Mouse (Mus musculus) hindbrain, postnatal 0 days (tissue): Measurements from ENCODE around the gene Nptn. TPM values are rescaled to one million over a fixed set of nuclear protein-coding genes. Genes with fewer than 3 reads are reported as not detected.

ENCODE experiments used
- ATAC-seq: fragments of 200-750 bp; cut with Nextera tagmentation; 2 replicates; pipeline ENCODE4 v1.8.0; 2017; ENCODE audit warnings: mild to moderate bottlenecking, moderate TSS enrichment, moderate library complexity
- DNase-seq: peaks from one replicate; pipeline ENCODE4 v3.0.0-alpha.2; 2015; ENCODE audit warnings: low spot score
- H3K27ac ChIP-seq: fragments of 300-500 bp; sonication (generic); 2 replicates; pipeline ENCODE4 v1.5.1; 2014; ENCODE audit warnings: mild to moderate bottlenecking
- H3K27me3 ChIP-seq: fragments of 300-500 bp; sonication (generic); 2 replicates; pipeline ENCODE4 v1.6.1; 2014; ENCODE audit warnings: low read length, mixed read lengths; ENCODE audit not compliant: insufficient read depth
- H3K36me3 ChIP-seq: fragments of 300-500 bp; sonication (generic); 2 replicates; pipeline ENCODE4 v1.6.1; 2014; ENCODE audit warnings: low read length, mixed read lengths; ENCODE audit not compliant: insufficient read depth
- H3K4me1 ChIP-seq: fragments of 300-500 bp; sonication (generic); 2 replicates; pipeline ENCODE4 v1.6.1; 2014; ENCODE audit warnings: antibody characterized with exemption, low read length, mixed read lengths; ENCODE audit not compliant: insufficient read depth
- H3K4me2 ChIP-seq: fragments of 300-500 bp; sonication (generic); 2 replicates; pipeline ENCODE4 v1.6.1; 2014; ENCODE audit warnings: low read depth, mild to moderate bottlenecking, low read length, moderate library complexity, mixed read lengths
- H3K4me3 ChIP-seq: fragments of 300-500 bp; sonication (generic); 2 replicates; pipeline ENCODE4 v1.5.1; 2014; ENCODE audit warnings: low read length
- H3K9ac ChIP-seq: fragments of 300-500 bp; sonication (generic); replicated peaks from 2 replicates; pipeline ENCODE4 v1.6.1; 2014; ENCODE audit warnings: mild to moderate bottlenecking, low read length, moderate library complexity, mixed read lengths
- H3K9me3 ChIP-seq: fragments of 300-500 bp; sonication (generic); 2 replicates; pipeline ENCODE4 v1.6.1; 2016; ENCODE audit warnings: low read length, mixed read lengths
- CTCF ChIP-seq: IDR thresholded peaks from 2 replicates; pipeline ENCODE4 v1.5.1; 2016; ENCODE audit warnings: antibody characterized with exemption, control low read depth, low read depth
- WGBS: fragments of 180-500 bp; shearing (Covaris S2); extraction: QIAGEN DNeasy Blood & Tissue Kit; methylation state at CpG from one replicate; pipeline ENCODE4 v1.1.7; 2014; 5-methylcytosine and 5-hydroxymethylcytosine counted together
- polyA plus RNA-seq: library from polyadenylated mRNA; unstranded; fragments of >200 nt; fragmentation: Nextera tagmentation; extraction: Ambion mirVana; gene quantifications from 2 replicates; pipeline ENCODE4 v1.2.1, GENCODE M21; 2015
- total RNA-seq: library from RNA; depleted of rRNA; stranded (reverse); fragments of >200 nt; gene quantifications from 2 replicates; pipeline ENCODE4 v1.2.3, GENCODE M21; 2014

Nptn gene
- total and polyA plus RNA-seq, 2 experiments from 2014 or later = 268 to 598 TPM

- Histone ChIP-seq H3K4me1 (no peaks in the 10 kb centered on the region), H3K4me3 (no peak overlapping the region), H3K27me3 (no peaks in the 10 kb centered on the region), H3K27ac (no peak overlapping the region), H3K9ac (no peak overlapping the region), H3K9me3 (no peaks in the 10 kb centered on the region), H3K36me3 (no peaks in the 10 kb centered on the region), H3K4me2 (no peak overlapping the region)
- no peak for TF ChIP-seq CTCF
- WGBS = 85% methylated on average over 3 of the region's 3 CpGs
- no peak for ATAC-seq
- no peak for DNase-seq
Observed at GRCm38 (mm10) chr9:58662791-58663190, 80.8 kb downstream of the Nptn start.

- H3K4me2 ChIP-seq = no peak overlapping the region
- TF ChIP-seq CTCF = no peak
- H3K9ac ChIP-seq = no peak overlapping the region
- H3K9me3 ChIP-seq = no peaks in the 10 kb centered on the region
- no peak overlapping the region for H3K4me3 ChIP-seq
- ATAC-seq (no peak), DNase-seq (no peak)
- no peaks in the 10 kb centered on the region for H3K27me3 ChIP-seq
- no peaks in the 10 kb centered on the region for H3K4me1 ChIP-seq
- WGBS = 85% methylated on average over 9 of the region's 9 CpGs
- no peak overlapping the region for H3K27ac ChIP-seq
- no peaks in the 10 kb centered on the region for H3K36me3 ChIP-seq
Observed at GRCm38 (mm10) chr9:58665492-58665891, 83.5 kb downstream of the Nptn start.

- no peaks in the 10 kb centered on the region for H3K27me3 ChIP-seq
- peak; percentile 53 for TF ChIP-seq CTCF
- 45% methylated on average over 9 of the region's 9 CpGs for WGBS
- no peak overlapping the region for H3K27ac ChIP-seq
- no peaks in the 10 kb centered on the region for H3K4me1 ChIP-seq
- ATAC-seq (no peak), DNase-seq (peak; percentile 33)
- no peaks in the 10 kb centered on the region for H3K9me3 ChIP-seq
- no peak overlapping the region for H3K9ac ChIP-seq
- H3K4me3 ChIP-seq = no peak overlapping the region
- no peak overlapping the region for H3K4me2 ChIP-seq
- no peaks in the 10 kb centered on the region for H3K36me3 ChIP-seq
Observed at GRCm38 (mm10) chr9:58666191-58666590, 84.2 kb downstream of the Nptn start.

- H3K4me2 ChIP-seq = no peak overlapping the region
- no peak for TF ChIP-seq CTCF
- no peaks in the 10 kb centered on the region for H3K9me3 ChIP-seq
- no peaks in the 10 kb centered on the region for H3K36me3 ChIP-seq
- ATAC-seq (no peak), DNase-seq (no peak)
- H3K4me3 ChIP-seq = no peak overlapping the region
- no peak overlapping the region for H3K27ac ChIP-seq
- no peaks in the 10 kb centered on the region for H3K27me3 ChIP-seq
- 68% methylated on average over 9 of the region's 9 CpGs for WGBS
- H3K9ac ChIP-seq = no peak overlapping the region
- no peaks in the 10 kb centered on the region for H3K4me1 ChIP-seq
Observed at GRCm38 (mm10) chr9:58667244-58667643, 85.2 kb downstream of the Nptn start.

GRCm38 (mm10) chr9:58668171-58668570 is 86.1 kb downstream of the Nptn start:
- Histone ChIP-seq H3K27me3 (no peaks in the 10 kb centered on the region), H3K9ac (no peak overlapping the region), H3K4me3 (no peak overlapping the region), H3K36me3 (no peaks in the 10 kb centered on the region), H3K27ac (no peak overlapping the region), H3K4me1 (no peaks in the 10 kb centered on the region), H3K9me3 (no peaks in the 10 kb centered on the region), H3K4me2 (no peak overlapping the region)
- 96% methylated on average over 3 of the region's 3 CpGs for WGBS
- DNase-seq = no peak
- no peak for TF ChIP-seq CTCF
- ATAC-seq = no peak

- Histone ChIP-seq H3K9ac (no peak overlapping the region), H3K4me2 (no peak overlapping the region), H3K4me1 (no peaks in the 10 kb centered on the region), H3K36me3 (no peaks in the 10 kb centered on the region), H3K27ac (no peak overlapping the region), H3K9me3 (no peaks in the 10 kb centered on the region), H3K27me3 (no peaks in the 10 kb centered on the region), H3K4me3 (no peak overlapping the region)
- DNase-seq = no peak
- TF ChIP-seq CTCF = no peak
- WGBS = 52% methylated on average over 3 of the region's 3 CpGs
- no peak for ATAC-seq
Observed at GRCm38 (mm10) chr9:58669071-58669470, 87.0 kb downstream of the Nptn start.

- Histone ChIP-seq H3K4me2 (no peak overlapping the region), H3K9me3 (no peaks in the 10 kb centered on the region), H3K27ac (no peak overlapping the region), H3K36me3 (no peaks in the 10 kb centered on the region), H3K27me3 (no peaks in the 10 kb centered on the region), H3K9ac (no peak overlapping the region), H3K4me3 (no peak overlapping the region), H3K4me1 (no peaks in the 10 kb centered on the region)
- DNase-seq (no peak), ATAC-seq (no peak)
- WGBS = 97% methylated on average over 6 of the region's 6 CpGs
- no peak for TF ChIP-seq CTCF
Observed at GRCm38 (mm10) chr9:58669819-58670218, 87.8 kb downstream of the Nptn start.
